Mouse (Mus musculus) fat pad, adult 2 months (tissue): ENCODE results near the gene Sfxn5.
A peak's percentile ranks its signal among the peaks of the same experiment; 100 is the strongest.

Source experiments
- DNase-seq: peaks from one replicate; pipeline ENCODE4 v3.0.0-alpha.2; 2011; ENCODE audit warnings: low read depth, low spot score; ENCODE audit errors: extremely low read depth

Sfxn5 gene

GRCm38 (mm10) chr6:85334851-85335250, 1.6 kb upstream of the Sfxn5 start:
- DNase-seq: no peak

- no peak for DNase-seq
Measured at GRCm38 (mm10) chr6:85334251-85334650, 1.0 kb upstream of the Sfxn5 start.

GRCm38 (mm10) chr6:85333732-85334131, 510 bp upstream of the Sfxn5 start:
- no peak for DNase-seq

- DNase-seq: no peak
Measured at GRCm38 (mm10) chr6:85332351-85332999, 747 bp downstream of the Sfxn5 start.

GRCm38 (mm10) chr6:85331736-85332135, 1.5 kb downstream of the Sfxn5 start:
- no peak for DNase-seq

- DNase-seq: no peak
Measured at GRCm38 (mm10) chr6:85331221-85331735, 1.9 kb downstream of the Sfxn5 start.

GRCm38 (mm10) chr6:85329666-85330185, 3.5 kb downstream of the Sfxn5 start:
- no peak for DNase-seq

GRCm38 (mm10) chr6:85326564-85326963, 6.7 kb downstream of the Sfxn5 start:
- DNase-seq: no peak

- no peak for DNase-seq
Measured at GRCm38 (mm10) chr6:85325109-85325508, 8.1 kb downstream of the Sfxn5 start.

- DNase-seq: no peak
Measured at GRCm38 (mm10) chr6:85320445-85320866, 12.8 kb downstream of the Sfxn5 start.

GRCm38 (mm10) chr6:85316211-85316610, 17.0 kb downstream of the Sfxn5 start:
- DNase-seq: no peak

- no peak for DNase-seq
Measured at GRCm38 (mm10) chr6:85314064-85314798, 19.0 kb downstream of the Sfxn5 start.

- no peak for DNase-seq
Measured at GRCm38 (mm10) chr6:85307894-85308293, 25.3 kb downstream of the Sfxn5 start.

- no peak for DNase-seq
Measured at GRCm38 (mm10) chr6:85306375-85306774, 26.8 kb downstream of the Sfxn5 start.

GRCm38 (mm10) chr6:85305826-85306225, 27.4 kb downstream of the Sfxn5 start:
- no peak for DNase-seq

- DNase-seq: no peak
Measured at GRCm38 (mm10) chr6:85304966-85305365, 28.3 kb downstream of the Sfxn5 start.

GRCm38 (mm10) chr6:85302326-85303055, 30.7 kb downstream of the Sfxn5 start:
- DNase-seq: no peak

- DNase-seq: peak; percentile 5
Measured at GRCm38 (mm10) chr6:85295384-85296167, 37.6 kb downstream of the Sfxn5 start.

- no peak for DNase-seq
Measured at GRCm38 (mm10) chr6:85294004-85294379, 39.2 kb downstream of the Sfxn5 start.

- DNase-seq: no peak
Measured at GRCm38 (mm10) chr6:85293255-85294003, 39.8 kb downstream of the Sfxn5 start.
